Mouse (Mus musculus) gonadal fat pad, adult 2 months (tissue): ENCODE measurements around the gene Csrp1. TPM values are rescaled to one million over a fixed set of nuclear protein-coding genes. Genes with fewer than 3 reads are reported as not detected.

Experiments used
- polyA plus RNA-seq: library from polyadenylated mRNA; depleted of rRNA; stranded (reverse); fragments of >200 nt; gene quantifications from 2 replicates; pipeline ENCODE4 v1.2.3, GENCODE M21; 2012; rRNA removed

Csrp1 gene
- polyA plus RNA-seq, 1 experiment = 472 TPM

Other genes starting within 250 kb of the Csrp1 start
- gene Nav1, start 112.8 kb upstream of the Csrp1 start, polyA plus RNA-seq = 18.0 and 27.4 TPM in 2 replicates
- gene Phlda3, start 46.1 kb downstream of the Csrp1 start, polyA plus RNA-seq = 150 and 254 TPM in 2 replicates
- gene Tnni1, start 59.4 kb downstream of the Csrp1 start, polyA plus RNA-seq = 0.32 and 1.8 TPM in 2 replicates
- 41.3 and 42.6 TPM in 2 replicates for gene Lad1, start 98.5 kb downstream of the Csrp1 start, polyA plus RNA-seq
- 6.8 and 11.6 TPM in 2 replicates for gene Tnnt2, start 116.3 kb downstream of the Csrp1 start, polyA plus RNA-seq
- 2.5 and 3.8 TPM in 2 replicates for gene Pkp1, start 199.1 kb downstream of the Csrp1 start, polyA plus RNA-seq